Mouse (Mus musculus) heart, embryonic 16.5 days (tissue): Measurements from ENCODE around the gene Trim9. TPM values are rescaled to one million over a fixed set of nuclear protein-coding genes. Genes with fewer than 3 reads are reported as not detected.

Source experiments
- ATAC-seq: fragments of 200-750 bp; cut with Nextera tagmentation; replicated peaks from 2 replicates; pipeline ENCODE4 v1.8.0; 2017; ENCODE audit warnings: moderate number of reproducible peaks; ENCODE audit not compliant: insufficient read depth, low FRiP score; ENCODE audit errors: extremely low read depth
- H3K27ac ChIP-seq: fragments of 300-500 bp; sonication (generic); 2 replicates; pipeline ENCODE4 v1.5.1; 2014; ENCODE audit warnings: mild to moderate bottlenecking, low read length, control low read depth, moderate library complexity
- H3K27me3 ChIP-seq: fragments of 300-500 bp; sonication (generic); 2 replicates; pipeline ENCODE4 v1.6.1; 2014; ENCODE audit warnings: low read length, mixed read lengths; ENCODE audit not compliant: control insufficient read depth, insufficient read depth
- H3K36me3 ChIP-seq: fragments of 300-500 bp; sonication (generic); 2 replicates; pipeline ENCODE4 v1.6.1; 2014; ENCODE audit not compliant: control insufficient read depth, insufficient read depth
- H3K4me1 ChIP-seq: fragments of 300-500 bp; sonication (generic); 2 replicates; pipeline ENCODE4 v1.6.1; 2014; ENCODE audit warnings: low read length, mixed read lengths; ENCODE audit not compliant: control insufficient read depth, insufficient read depth
- H3K4me2 ChIP-seq: fragments of 300-500 bp; sonication (generic); 2 replicates; pipeline ENCODE4 v1.6.1; 2014; ENCODE audit warnings: low read depth, mild to moderate bottlenecking, control low read depth, low read length
- H3K4me3 ChIP-seq: fragments of 300-500 bp; sonication (generic); 2 replicates; pipeline ENCODE4 v1.5.1; 2014; ENCODE audit warnings: mild to moderate bottlenecking, control low read depth, low read length
- H3K9ac ChIP-seq: fragments of 300-500 bp; sonication (generic); 2 replicates; pipeline ENCODE4 v1.6.1; 2014; ENCODE audit warnings: low read length, control low read depth
- H3K9me3 ChIP-seq: fragments of 300-500 bp; sonication (generic); replicated peaks from 2 replicates; pipeline ENCODE4 v1.6.1; 2016; ENCODE audit warnings: low read length; ENCODE audit not compliant: control insufficient read depth
- WGBS: fragments of 180-500 bp; shearing (Covaris S2); extraction: QIAGEN DNeasy Blood & Tissue Kit; methylation state at CpG from one replicate; pipeline ENCODE4 v1.1.7; 2014; 5-methylcytosine and 5-hydroxymethylcytosine counted together
- polyA plus RNA-seq: library from polyadenylated mRNA; unstranded; fragments of >200 nt; fragmentation: Nextera tagmentation; extraction: Ambion mirVana; gene quantifications from 2 replicates; pipeline ENCODE4 v1.2.1, GENCODE M21; 2015

Trim9 gene
- 0.11 and 0.51 TPM in 2 replicates for polyA plus RNA-seq

- peaks cover 12% of the 10 kb centered on the region for H3K4me1 ChIP-seq
These were observed at the start of gene Trim9 for GRCm38 (mm10) chr12:70347202-70347841. Gene Trim9, minus strand, starts transcription at chr12:70347614.

GRCm38 (mm10) chr12:70395061-70395460, 47.6 kb upstream of the Trim9 start:
- H3K4me2 ChIP-seq: no peak overlapping the region
- WGBS: 76% methylated on average over 3 of the region's 3 CpGs
- H3K27ac ChIP-seq: no peak overlapping the region
- H3K4me3 ChIP-seq: no peak overlapping the region
- no peak overlapping the region for H3K9ac ChIP-seq
- H3K36me3 ChIP-seq: no peaks in the 10 kb centered on the region
- H3K9me3 ChIP-seq: no peaks in the 10 kb centered on the region
- no peaks in the 10 kb centered on the region for H3K4me1 ChIP-seq
- ATAC-seq: no peak
- peaks cover 2% of the 10 kb centered on the region; the same call in 1 of the 2 replicates for H3K27me3 ChIP-seq

More at GRCm38 (mm10) chr12:70347202-70347841, at the start of gene Trim9:
- peak within 1 kb of the TSS; percentile 75 for H3K4me3 ChIP-seq
- peak within 1 kb of the TSS; percentile 98 for H3K4me2 ChIP-seq
- ATAC-seq: peak; percentile 99
- H3K27ac ChIP-seq: no peak within 1 kb of the TSS
- H3K36me3 ChIP-seq: no peaks in the 10 kb centered on the region
- WGBS: under 1% methylated on average over 47 of the region's 50 CpGs
- no peaks in the 10 kb centered on the region for H3K9me3 ChIP-seq
- peak within 1 kb of the TSS; percentile 68 for H3K9ac ChIP-seq
- H3K27me3 ChIP-seq: peaks cover 29% of the 10 kb centered on the region

GRCm38 (mm10) chr12:70391236-70391635, 43.8 kb upstream of the Trim9 start:
- ATAC-seq: no peak
- Histone ChIP-seq H3K4me2 (no peak overlapping the region), H3K9me3 (no peaks in the 10 kb centered on the region), H3K4me1 (no peaks in the 10 kb centered on the region), H3K9ac (no peak overlapping the region), H3K27me3 (peaks cover 2% of the 10 kb centered on the region; the same call in 1 of the 2 replicates), H3K36me3 (no peaks in the 10 kb centered on the region), H3K27ac (no peak overlapping the region), H3K4me3 (no peak overlapping the region)
- 78% methylated on average over 3 of the region's 3 CpGs for WGBS

GRCm38 (mm10) chr12:70374976-70375375, 27.6 kb upstream of the Trim9 start:
- Histone ChIP-seq H3K4me1 (no peaks in the 10 kb centered on the region), H3K9ac (no peak overlapping the region), H3K36me3 (no peaks in the 10 kb centered on the region), H3K27ac (no peak overlapping the region), H3K4me3 (no peak overlapping the region), H3K4me2 (no peak overlapping the region), H3K27me3 (no peaks in the 10 kb centered on the region), H3K9me3 (no peaks in the 10 kb centered on the region)
- ATAC-seq: no peak
- 75% methylated on average over 10 of the region's 10 CpGs for WGBS

- Histone ChIP-seq H3K9me3 (no peaks in the 10 kb centered on the region), H3K27me3 (no peaks in the 10 kb centered on the region), H3K4me1 (no peaks in the 10 kb centered on the region), H3K27ac (no peak overlapping the region), H3K4me2 (no peak overlapping the region), H3K9ac (no peak overlapping the region), H3K4me3 (no peak overlapping the region), H3K36me3 (no peaks in the 10 kb centered on the region)
- 81% methylated on average over 5 of the region's 5 CpGs for WGBS
- ATAC-seq: no peak
These were observed 25.5 kb upstream of the Trim9 start for GRCm38 (mm10) chr12:70372874-70373273.

- Histone ChIP-seq H3K36me3 (no peaks in the 10 kb centered on the region), H3K27me3 (no peaks in the 10 kb centered on the region; the same call in 1 of the 2 replicates), H3K4me3 (no peak overlapping the region), H3K4me2 (no peak overlapping the region), H3K9ac (no peak overlapping the region), H3K9me3 (no peaks in the 10 kb centered on the region), H3K27ac (no peak overlapping the region), H3K4me1 (peaks cover 4% of the 10 kb centered on the region; the same call in 1 of the 2 replicates)
- no peak for ATAC-seq
- 86% methylated on average over 12 of the region's 12 CpGs for WGBS
These were observed 21.9 kb upstream of the Trim9 start for GRCm38 (mm10) chr12:70369348-70369747.

- Histone ChIP-seq H3K27me3 (no peaks in the 10 kb centered on the region; the same call in 1 of the 2 replicates), H3K4me2 (no peak overlapping the region), H3K4me1 (peaks cover 4% of the 10 kb centered on the region; the same call in 1 of the 2 replicates), H3K27ac (no peak overlapping the region), H3K4me3 (no peak overlapping the region), H3K9ac (no peak overlapping the region), H3K36me3 (no peaks in the 10 kb centered on the region), H3K9me3 (no peaks in the 10 kb centered on the region)
- ATAC-seq: no peak
- WGBS: 70% methylated on average over 9 of the region's 9 CpGs
These were observed 21.4 kb upstream of the Trim9 start for GRCm38 (mm10) chr12:70368820-70369219.

GRCm38 (mm10) chr12:70367326-70368248, 20.2 kb upstream of the Trim9 start:
- no peaks in the 10 kb centered on the region for H3K9me3 ChIP-seq
- no peaks in the 10 kb centered on the region; the same call in 1 of the 2 replicates for H3K27me3 ChIP-seq
- peak; percentile 65 for ATAC-seq
- H3K36me3 ChIP-seq: no peaks in the 10 kb centered on the region
- H3K4me1 ChIP-seq: peaks cover 4% of the 10 kb centered on the region; the same call in 1 of the 2 replicates
- H3K4me3 ChIP-seq: no peak overlapping the region
- no peak overlapping the region for H3K27ac ChIP-seq
- no peak overlapping the region for H3K9ac ChIP-seq
- H3K4me2 ChIP-seq: peak overlapping the region; percentile 36
- 49% methylated on average over 19 of the region's 19 CpGs for WGBS

- Histone ChIP-seq H3K9ac (no peak overlapping the region), H3K4me1 (peaks cover 4% of the 10 kb centered on the region; the same call in 1 of the 2 replicates), H3K4me2 (no peak overlapping the region), H3K27ac (no peak overlapping the region), H3K36me3 (no peaks in the 10 kb centered on the region), H3K27me3 (no peaks in the 10 kb centered on the region; the same call in 1 of the 2 replicates), H3K9me3 (no peaks in the 10 kb centered on the region), H3K4me3 (no peak overlapping the region)
- ATAC-seq: no peak
- WGBS: 26% methylated on average over 4 of the region's 4 CpGs
These were observed 15.6 kb upstream of the Trim9 start for GRCm38 (mm10) chr12:70363016-70363415.
